Mouse (Mus musculus): Measurements from ENCODE around the gene Klf9. TPM values are rescaled to one million over a fixed set of nuclear protein-coding genes. Genes with fewer than 3 reads are reported as not detected.

Klf9 gene
- polyA plus RNA-seq, 1 experiment from 2014 or later: 1.9 TPM

- no peak overlapping the region for H3K27ac ChIP-seq
- H3K27me3 ChIP-seq: peaks cover 66% of the 10 kb centered on the region
- no peaks in the 10 kb centered on the region for H3K36me3 ChIP-seq
- peaks cover 34% of the 10 kb centered on the region for H3K4me1 ChIP-seq
- ATAC-seq (ENCODE audit: low FRiP score, low read depth): no peak
- H3K4me2 ChIP-seq (replicated peaks): peak overlapping the region; percentile 90
- H3K4me3 ChIP-seq: no peak overlapping the region
- H3K9me3 ChIP-seq: peaks cover 6% of the 10 kb centered on the region; the same call in 1 of the 2 replicates
- 8% methylated on average over 7 of the region's 7 CpGs for WGBS
- no peak overlapping the region for H3K9ac ChIP-seq
Measured at GRCm38 (mm10) chr19:23132720-23133426, 8.2 kb upstream of the Klf9 start.

- H3K9me3 ChIP-seq: peaks cover 6% of the 10 kb centered on the region; the same call in 1 of the 2 replicates
- H3K4me3 ChIP-seq: peak overlapping the region; percentile 42
- no peak overlapping the region for H3K27ac ChIP-seq
- peaks cover 34% of the 10 kb centered on the region for H3K4me1 ChIP-seq
- H3K4me2 ChIP-seq (replicated peaks): peak overlapping the region; percentile 90
- peaks cover 71% of the 10 kb centered on the region for H3K27me3 ChIP-seq
- 4% methylated on average over 9 of the region's 9 CpGs for WGBS
- ATAC-seq (ENCODE audit: low FRiP score, low read depth): no peak
- H3K9ac ChIP-seq: no peak overlapping the region
- H3K36me3 ChIP-seq: no peaks in the 10 kb centered on the region
Measured at GRCm38 (mm10) chr19:23133427-23134094, 7.5 kb upstream of the Klf9 start.

GRCm38 (mm10) chr19:23134095-23134440 is 7.0 kb upstream of the Klf9 start:
- Histone ChIP-seq H3K4me1 (peaks cover 34% of the 10 kb centered on the region), H3K27me3 (peaks cover 71% of the 10 kb centered on the region), H3K9me3 (peaks cover 6% of the 10 kb centered on the region; the same call in 1 of the 2 replicates), H3K4me2 (replicated peaks) (peak overlapping the region; percentile 90), H3K4me3 (peak overlapping the region; percentile 42), H3K9ac (no peak overlapping the region), H3K36me3 (no peaks in the 10 kb centered on the region), H3K27ac (no peak overlapping the region)
- no peak for ATAC-seq (ENCODE audit: low FRiP score, low read depth)
- 1% methylated on average over 14 of the region's 14 CpGs for WGBS

GRCm38 (mm10) chr19:23134441-23135301 is 6.4 kb upstream of the Klf9 start:
- peak; percentile 45; the same call in 1 of the 2 replicates for ATAC-seq (ENCODE audit: low FRiP score, low read depth)
- Histone ChIP-seq H3K27ac (no peak overlapping the region), H3K9ac (peak overlapping the region; percentile 50; the same call in 1 of the 2 replicates)

GRCm38 (mm10) chr19:23135349-23136201 is 5.5 kb upstream of the Klf9 start:
- Histone ChIP-seq H3K4me2 (replicated peaks) (peak overlapping the region; percentile 90), H3K27me3 (peaks cover 71% of the 10 kb centered on the region), H3K4me1 (peaks cover 38% of the 10 kb centered on the region), H3K9ac (peak overlapping the region; percentile 57), H3K27ac (no peak overlapping the region), H3K4me3 (peak overlapping the region; percentile 42), H3K9me3 (peaks cover 6% of the 10 kb centered on the region; the same call in 1 of the 2 replicates), H3K36me3 (no peaks in the 10 kb centered on the region)
- peak; percentile 48; the same call in 1 of the 2 replicates for ATAC-seq (ENCODE audit: low FRiP score, low read depth)
- WGBS: under 1% methylated on average over 55 of the region's 55 CpGs

More at GRCm38 (mm10) chr19:23134441-23135301, 6.4 kb upstream of the Klf9 start:
- H3K4me3 ChIP-seq: peak overlapping the region; percentile 42
- H3K36me3 ChIP-seq: no peaks in the 10 kb centered on the region
- H3K4me2 ChIP-seq (replicated peaks): peak overlapping the region; percentile 90
- peaks cover 71% of the 10 kb centered on the region for H3K27me3 ChIP-seq
- 2% methylated on average over 47 of the region's 47 CpGs for WGBS
- H3K9me3 ChIP-seq: peaks cover 6% of the 10 kb centered on the region; the same call in 1 of the 2 replicates
- peaks cover 34% of the 10 kb centered on the region for H3K4me1 ChIP-seq

GRCm38 (mm10) chr19:23136202-23136850 is 4.7 kb upstream of the Klf9 start:
- WGBS: 2% methylated on average over 27 of the region's 27 CpGs
- peak overlapping the region; percentile 90 for H3K4me2 ChIP-seq (replicated peaks)
- no peak overlapping the region for H3K27ac ChIP-seq
- peaks cover 63% of the 10 kb centered on the region for H3K27me3 ChIP-seq
- H3K4me3 ChIP-seq: peak overlapping the region; percentile 42
- peak overlapping the region; percentile 57; the same call in 1 of the 2 replicates for H3K9ac ChIP-seq
- peaks cover 6% of the 10 kb centered on the region; the same call in 1 of the 2 replicates for H3K9me3 ChIP-seq
- H3K4me1 ChIP-seq: peaks cover 38% of the 10 kb centered on the region
- no peaks in the 10 kb centered on the region for H3K36me3 ChIP-seq
- ATAC-seq (ENCODE audit: low FRiP score, low read depth): no peak

GRCm38 (mm10) chr19:23137295-23137694 is 3.7 kb upstream of the Klf9 start:
- Histone ChIP-seq H3K9ac (no peak overlapping the region), H3K27me3 (peaks cover 57% of the 10 kb centered on the region), H3K4me2 (replicated peaks) (0 out of 2 replicates have a peak overlapping the region, but pooled peaks have one; percentile 90), H3K4me3 (no peak overlapping the region), H3K27ac (no peak overlapping the region), H3K4me1 (peaks cover 42% of the 10 kb centered on the region), H3K36me3 (no peaks in the 10 kb centered on the region), H3K9me3 (peaks cover 4% of the 10 kb centered on the region; the same call in 1 of the 2 replicates)
- no peak for ATAC-seq (ENCODE audit: low FRiP score, low read depth)
- WGBS: 44% methylated on average over 2 of the region's 2 CpGs

- no peaks in the 10 kb centered on the region for H3K36me3 ChIP-seq
- peak overlapping the region; percentile 63 for H3K4me3 ChIP-seq
- peak overlapping the region; percentile 98 for H3K4me2 ChIP-seq (replicated peaks)
- ATAC-seq (ENCODE audit: low FRiP score, low read depth): no peak
- no peaks in the 10 kb centered on the region for H3K9me3 ChIP-seq
- peaks cover 47% of the 10 kb centered on the region for H3K27me3 ChIP-seq
- H3K4me1 ChIP-seq: peaks cover 32% of the 10 kb centered on the region
- no peak overlapping the region for H3K27ac ChIP-seq
- H3K9ac ChIP-seq: no peak overlapping the region
- 47% methylated on average over 12 of the region's 12 CpGs for WGBS
Measured at GRCm38 (mm10) chr19:23139756-23140470, 1.1 kb upstream of the Klf9 start.

- no peak; the same call in 1 of the 2 replicates for ATAC-seq (ENCODE audit: low FRiP score, low read depth)
- no peaks in the 10 kb centered on the region for H3K36me3 ChIP-seq
- peak overlapping the region; percentile 67 for H3K9ac ChIP-seq
- peaks cover 20% of the 10 kb centered on the region for H3K4me1 ChIP-seq
- H3K4me2 ChIP-seq (replicated peaks): peak overlapping the region; percentile 98
- H3K4me3 ChIP-seq: peak overlapping the region; percentile 63
- under 1% methylated on average over 93 of the region's 94 CpGs for WGBS
- no peaks in the 10 kb centered on the region for H3K9me3 ChIP-seq
- H3K27ac ChIP-seq: peak overlapping the region; percentile 15; the same call in 1 of the 2 replicates
- H3K27me3 ChIP-seq: peaks cover 42% of the 10 kb centered on the region
Measured at GRCm38 (mm10) chr19:23141391-23142281, 610 bp downstream of the Klf9 start.
